Mouse (Mus musculus) adrenal gland, postnatal 0 days (tissue): Measurements from ENCODE around the gene Snx29. TPM values are rescaled to one million over a fixed set of nuclear protein-coding genes. Genes with fewer than 3 reads are reported as not detected.

ENCODE experiments used
- polyA plus RNA-seq: library from polyadenylated mRNA; unstranded; fragments of >200 nt; fragmentation: Nextera tagmentation; extraction: Ambion mirVana; gene quantifications from 2 replicates; pipeline ENCODE4 v1.2.1, GENCODE M21; 2015

Snx29 gene
- polyA plus RNA-seq: 2.6 and 4.7 TPM in 2 replicates

DNA sequence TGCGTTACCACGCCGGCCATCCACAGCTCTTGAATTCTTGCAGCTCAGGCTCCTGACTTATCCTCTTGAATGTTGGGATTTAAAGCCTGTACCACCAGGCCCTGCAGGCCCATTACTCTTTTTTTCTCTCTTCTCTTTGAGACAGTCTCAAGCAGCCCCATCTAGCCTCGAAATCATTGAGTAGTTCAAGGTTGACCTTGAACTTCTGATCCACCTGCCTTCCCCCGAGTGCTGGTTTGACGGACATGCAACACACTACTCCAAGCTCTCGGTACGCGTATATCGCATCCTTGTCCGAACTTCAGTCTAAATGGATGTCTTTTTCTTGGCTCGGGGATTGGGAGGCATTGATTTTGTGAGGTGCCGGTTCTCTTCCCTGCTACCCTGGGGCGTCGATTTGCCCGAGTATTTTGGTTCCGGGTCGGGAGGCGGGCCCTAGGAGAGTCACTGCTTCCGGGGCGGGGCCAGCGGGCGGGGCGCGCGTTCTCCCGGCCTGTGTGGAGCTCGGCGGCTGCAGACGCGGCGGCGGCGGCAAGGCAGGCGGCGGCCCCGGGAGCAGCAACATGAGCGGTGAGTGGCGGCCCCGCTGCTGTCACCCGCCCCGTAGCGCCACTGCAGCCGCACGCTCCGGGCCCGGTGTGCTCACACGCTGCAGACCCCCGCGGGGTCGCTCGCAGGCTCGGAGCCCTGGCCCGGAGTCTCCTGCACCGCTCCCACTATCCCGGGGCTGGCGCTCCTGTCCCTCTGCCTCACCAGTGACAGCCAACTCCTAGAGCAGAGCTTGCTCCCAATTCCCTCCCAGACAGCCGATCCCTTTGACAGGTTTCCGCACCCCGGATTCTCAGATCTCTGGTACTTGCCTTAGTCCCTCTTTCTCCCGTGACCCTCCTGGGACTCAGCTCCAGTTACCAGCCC lies at the start of gene Snx29:
TSS of gene Snx29 (plus strand) at position 500 of the 915 bp plus-strand sequence.

DNA sequence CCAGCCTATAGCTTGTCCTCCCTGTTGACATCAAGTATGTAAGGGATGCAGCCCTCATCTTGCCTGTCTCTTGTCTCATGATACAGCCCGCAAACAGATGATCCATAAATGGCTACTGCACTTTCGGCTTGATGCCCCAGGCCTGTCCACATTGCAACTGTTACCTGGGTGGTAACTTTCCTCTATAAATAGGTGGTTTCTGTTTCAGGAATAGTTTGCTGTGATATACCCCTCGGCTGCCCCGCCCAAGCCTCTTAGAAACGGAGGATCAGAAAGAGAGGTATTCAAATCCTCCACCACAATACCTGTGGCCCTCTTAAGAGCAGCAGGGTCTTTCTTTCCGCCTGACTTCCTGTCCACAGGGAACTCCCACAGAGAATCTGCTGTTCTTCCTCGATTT lies 9.2 kb upstream of the Snx29 start, which contains the start of gene Tnfrsf17:
TSS of gene Tnfrsf17 (plus strand) at position 301 of the 400 bp plus-strand sequence.

Other genes with a start within 250 kb of the Snx29 start
- 20.9 and 31.8 TPM in 2 replicates for gene Txndc11, start 188.3 kb upstream of the Snx29 start, polyA plus RNA-seq
- 31.4 and 43.1 TPM in 2 replicates for gene Zc3h7a, start 146.5 kb upstream of the Snx29 start, polyA plus RNA-seq
- 99.1 and 143 TPM in 2 replicates for gene Rsl1d1, start 119.6 kb upstream of the Snx29 start, polyA plus RNA-seq
- gene Gspt1, start 68.6 kb upstream of the Snx29 start, polyA plus RNA-seq: 35.3 and 57.6 TPM in 2 replicates
- gene Tnfrsf17, start 9.1 kb upstream of the Snx29 start, polyA plus RNA-seq: not detected in 2 replicates